Mouse (Mus musculus) lung, postnatal 4 days (tissue): ENCODE results near the gene Cdan1.
"Not testable (repeated sequence)": the region's sequence is repeated elsewhere in the genome, so short reads cannot be mapped to it uniquely, and the experiment has no call there.

Source experiments
- DNase-seq, 2 experiments: peaks; one replicate each; pipeline ENCODE4 v3.0.0; 2021

Cdan1 gene

GRCm38 (mm10) chr2:120731877-120732530 is 117.9 kb downstream of the Cdan1 start:
- no peak for DNase-seq

DNA sequence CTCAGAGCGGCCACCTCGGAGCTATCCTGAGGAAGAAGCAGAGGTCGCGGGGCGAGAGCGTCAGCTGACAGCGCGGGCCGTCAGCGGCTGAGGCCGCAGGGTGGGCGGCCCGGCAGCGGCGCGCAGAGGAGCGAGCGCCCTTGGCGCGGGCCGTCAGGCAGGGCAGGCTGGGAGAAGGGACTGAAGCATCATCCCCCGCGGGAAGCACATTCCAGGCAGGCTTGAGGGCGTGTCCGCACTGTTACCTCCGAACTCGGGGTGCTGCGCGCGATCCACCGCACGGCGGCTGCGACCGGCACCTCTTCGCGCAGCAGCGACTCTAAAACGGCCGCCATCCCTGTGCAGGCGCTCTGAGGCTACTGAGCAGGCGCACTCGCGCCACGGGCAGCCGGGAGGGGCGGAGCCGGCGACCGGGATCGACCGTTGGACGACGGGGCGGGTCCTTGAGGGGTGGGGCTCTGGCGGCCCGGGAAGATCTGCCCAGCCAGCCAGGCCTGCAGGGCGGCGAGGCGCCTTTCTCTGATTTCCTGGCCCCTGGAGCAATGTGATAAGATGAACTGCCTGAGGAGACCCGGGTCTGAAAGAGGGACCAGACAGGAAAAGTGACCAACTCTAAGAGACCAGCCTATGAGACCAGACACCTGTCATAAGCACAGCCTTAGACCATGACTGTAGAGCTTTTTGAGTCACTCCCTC is 118.6 kb downstream of the Cdan1 start:
- DNase-seq: peak; percentile 96

DNA sequence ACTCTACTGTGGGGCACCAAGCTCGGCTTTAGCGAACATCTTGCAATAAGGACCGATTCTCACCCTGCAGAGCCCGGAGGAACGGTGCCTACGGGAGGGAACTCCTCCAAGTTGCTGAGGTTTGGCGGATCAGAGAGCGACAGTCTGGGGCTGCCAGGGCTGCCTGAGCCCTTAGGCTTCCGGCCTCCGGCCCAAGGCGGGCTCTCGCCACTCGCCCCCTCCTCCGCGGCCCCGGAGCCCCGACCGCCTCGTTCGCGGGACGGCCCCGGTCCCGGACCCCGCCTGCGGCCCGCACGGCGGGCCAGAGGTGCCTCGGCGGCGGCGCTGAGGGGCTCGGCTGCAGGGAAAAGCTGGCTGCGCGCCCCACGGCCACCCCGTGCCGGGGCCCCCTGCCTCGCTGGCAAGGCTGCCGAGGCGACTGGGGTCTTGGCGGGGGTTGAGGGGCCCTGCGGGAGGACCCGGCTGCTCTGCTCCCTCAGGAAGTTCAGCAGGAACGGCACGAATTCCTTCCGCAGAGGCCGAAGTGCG is 119.2 kb downstream of the Cdan1 start:
- no peak for DNase-seq

DNA sequence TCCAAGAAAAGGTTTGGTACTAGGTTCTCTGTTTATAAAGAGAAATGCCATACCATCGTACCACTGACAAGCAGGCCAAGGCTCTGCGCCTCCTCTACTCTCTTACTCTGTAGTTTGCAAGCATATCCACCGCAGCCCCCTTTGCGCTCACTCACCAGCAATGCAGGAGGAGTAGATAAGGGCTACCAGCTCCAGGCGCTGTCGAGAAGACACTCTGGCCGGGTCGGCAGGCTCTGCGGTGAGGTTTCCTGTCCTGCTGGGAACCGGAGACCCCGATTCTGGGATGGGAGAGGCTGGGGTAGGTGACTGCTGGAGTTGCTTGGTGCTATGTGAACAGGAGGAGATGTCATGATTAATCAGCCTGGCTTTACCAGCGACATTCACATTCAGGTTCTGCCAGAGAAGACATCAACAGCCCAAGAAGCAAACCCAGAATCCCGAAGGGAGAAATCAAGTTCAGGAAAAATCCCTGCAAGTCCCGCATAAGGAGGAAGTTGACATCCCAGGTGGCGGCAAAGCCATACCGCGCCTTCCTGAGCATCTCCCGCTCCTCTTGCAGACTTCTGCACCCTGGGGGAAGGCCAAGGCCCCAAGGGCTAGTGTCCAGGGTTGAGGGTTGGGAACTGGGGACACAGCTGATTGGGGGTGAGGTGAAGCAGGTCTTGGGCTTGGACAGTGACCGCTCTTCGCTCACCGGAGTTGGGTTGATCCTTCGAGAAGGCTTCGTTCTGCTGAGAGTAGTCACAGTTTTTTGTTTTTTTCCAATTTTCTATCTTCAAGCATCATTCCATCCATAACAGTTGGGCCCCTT is 119.9 kb downstream of the Cdan1 start:
- no peak for DNase-seq

DNA sequence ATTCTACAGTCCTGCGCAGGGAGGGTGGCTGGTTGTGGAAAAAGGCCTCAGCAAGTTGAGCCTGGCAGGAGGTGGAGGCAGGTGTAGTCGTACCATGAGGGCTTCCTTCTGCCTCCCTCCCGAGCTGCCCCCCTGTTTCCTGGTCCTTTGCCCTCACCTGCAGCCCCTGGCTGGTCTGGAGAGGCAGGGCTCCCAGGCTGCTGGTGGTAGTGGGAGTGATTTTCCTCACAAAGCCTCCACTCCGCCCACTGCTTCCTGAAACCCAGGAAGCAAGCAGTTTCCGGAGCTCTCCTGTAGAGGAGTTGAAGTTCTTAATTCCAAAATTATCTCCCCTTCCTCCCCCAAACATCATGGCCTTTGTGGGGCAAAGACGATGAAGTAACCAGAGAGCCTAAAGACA is 125.8 kb downstream of the Cdan1 start:
- DNase-seq: no peak

DNA sequence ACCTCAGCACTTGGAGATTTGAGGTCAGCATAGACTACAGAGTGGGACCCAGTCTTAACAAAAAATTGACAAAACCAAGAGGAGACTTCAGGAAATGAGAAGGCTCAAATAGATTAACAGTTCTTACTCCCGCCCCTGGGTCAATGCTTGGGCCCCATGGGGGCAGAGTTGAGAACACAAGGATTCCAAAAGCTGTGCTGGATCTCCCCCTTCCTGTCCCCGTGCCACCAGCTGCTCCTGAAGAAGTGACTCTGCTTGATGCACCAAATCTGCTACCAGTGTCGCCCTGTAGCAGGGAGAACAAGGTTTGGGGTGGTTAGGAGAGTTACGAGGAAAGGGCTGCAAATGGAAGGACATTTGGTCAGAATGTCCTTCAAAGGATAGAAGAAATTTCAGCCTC is 126.3 kb downstream of the Cdan1 start:
- no peak for DNase-seq

DNA sequence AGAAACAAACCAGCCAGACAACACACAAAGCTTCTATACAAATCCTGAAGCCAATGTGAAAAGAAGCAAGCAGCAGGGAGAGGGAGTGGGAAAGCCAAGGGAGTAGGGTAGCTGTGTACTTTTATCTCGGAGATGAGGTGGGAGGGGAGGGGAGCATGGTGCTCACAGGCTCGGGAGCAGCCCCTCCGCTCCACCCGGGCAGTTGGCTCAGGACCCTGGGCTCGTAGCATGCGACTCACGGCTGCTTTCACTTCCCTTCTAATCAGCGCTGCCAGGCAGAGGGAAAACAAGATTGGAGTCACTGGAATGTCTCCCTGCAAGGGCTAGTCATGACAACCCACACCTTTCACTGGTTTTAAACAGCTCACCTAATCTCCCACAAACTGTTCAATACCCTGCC is 127.4 kb downstream of the Cdan1 start:
- DNase-seq: no peak

DNA sequence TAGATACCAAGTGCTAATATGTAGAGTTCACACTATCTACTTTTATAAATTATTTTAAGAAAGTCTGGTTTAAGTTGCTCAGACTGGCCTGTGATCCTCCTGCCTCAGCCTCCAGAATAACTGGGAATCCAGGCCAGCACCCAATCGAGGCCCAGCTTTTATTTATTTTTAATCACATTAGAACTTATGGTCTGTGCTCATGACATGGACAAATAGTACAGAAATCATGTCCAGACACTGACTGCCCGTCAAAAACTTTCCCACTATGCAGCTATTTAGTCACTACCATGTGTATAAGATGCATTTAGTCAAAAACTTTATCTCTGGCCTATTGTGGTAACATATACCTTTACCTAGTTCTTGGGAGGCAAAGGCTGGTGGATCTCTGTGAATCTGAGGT is 128.0 kb downstream of the Cdan1 start:
- no peak for DNase-seq

DNA sequence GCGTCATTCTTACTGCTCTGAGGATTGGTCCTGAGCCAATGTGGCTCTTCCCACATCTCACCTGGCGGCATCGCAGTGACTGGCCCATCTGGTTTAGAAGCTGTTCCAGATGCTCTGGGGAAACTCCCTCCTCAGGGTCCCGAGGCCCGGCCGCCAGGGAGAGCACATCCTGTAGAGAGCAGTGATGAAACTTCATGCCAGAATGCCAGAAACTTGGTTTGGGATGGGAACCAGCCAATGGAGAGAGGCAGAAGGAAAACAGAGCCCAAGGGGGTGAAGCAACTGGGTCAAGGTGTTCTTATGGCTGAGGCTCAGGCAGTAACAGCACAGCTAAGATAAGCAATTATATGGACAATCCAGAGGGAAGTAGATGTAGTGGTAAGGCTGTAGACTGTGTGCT is 129.1 kb downstream of the Cdan1 start:
- no peak for DNase-seq

- no peak for DNase-seq
These were observed 131.4 kb downstream of the Cdan1 start for GRCm38 (mm10) chr2:120718496-120718895.

DNA sequence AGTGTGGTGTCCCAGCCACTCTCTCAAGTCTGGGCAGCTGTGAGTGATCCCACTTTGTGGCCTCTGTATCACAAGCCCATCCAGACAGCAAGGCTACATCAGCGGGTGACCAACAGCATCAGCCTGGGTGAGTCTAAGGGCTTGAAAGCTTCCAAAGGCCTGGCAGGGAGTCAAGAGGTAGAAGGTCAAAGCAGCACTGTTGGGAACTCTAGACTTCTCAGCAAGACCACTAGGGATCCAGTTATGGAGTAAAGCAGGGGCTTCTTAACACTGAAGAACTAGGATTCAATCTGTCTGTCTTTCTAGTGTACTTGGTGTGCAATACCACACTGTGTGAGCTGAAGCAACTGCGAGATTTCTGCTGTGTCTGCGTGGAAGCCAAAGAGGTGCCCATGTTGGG is 136.5 kb downstream of the Cdan1 start:
- no peak for DNase-seq

- no peak for DNase-seq
These were observed 139.0 kb downstream of the Cdan1 start for GRCm38 (mm10) chr2:120710948-120711347.

GRCm38 (mm10) chr2:120710154-120710553 is 139.8 kb downstream of the Cdan1 start:
- no peak for DNase-seq

DNA sequence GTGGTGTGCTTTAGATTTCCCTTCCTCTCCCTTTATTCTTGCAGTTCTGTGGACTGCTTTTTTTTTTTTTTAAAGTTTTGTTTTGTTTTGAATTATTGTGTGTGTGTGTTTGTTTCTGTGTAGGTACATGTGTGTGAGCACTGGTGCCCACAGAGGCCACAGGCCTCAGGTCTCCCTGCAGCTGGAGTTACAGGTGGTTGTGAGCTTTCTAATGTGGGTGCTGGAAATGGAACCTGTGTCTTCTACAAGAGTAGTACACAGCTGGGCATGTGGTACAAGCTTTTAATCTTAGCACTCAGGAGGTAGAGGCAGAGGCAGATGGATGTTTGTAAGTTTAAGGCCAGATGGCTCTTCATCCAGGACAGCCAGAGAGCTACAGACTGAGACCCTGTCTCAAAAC is 142.9 kb downstream of the Cdan1 start:
- no peak for DNase-seq

DNA sequence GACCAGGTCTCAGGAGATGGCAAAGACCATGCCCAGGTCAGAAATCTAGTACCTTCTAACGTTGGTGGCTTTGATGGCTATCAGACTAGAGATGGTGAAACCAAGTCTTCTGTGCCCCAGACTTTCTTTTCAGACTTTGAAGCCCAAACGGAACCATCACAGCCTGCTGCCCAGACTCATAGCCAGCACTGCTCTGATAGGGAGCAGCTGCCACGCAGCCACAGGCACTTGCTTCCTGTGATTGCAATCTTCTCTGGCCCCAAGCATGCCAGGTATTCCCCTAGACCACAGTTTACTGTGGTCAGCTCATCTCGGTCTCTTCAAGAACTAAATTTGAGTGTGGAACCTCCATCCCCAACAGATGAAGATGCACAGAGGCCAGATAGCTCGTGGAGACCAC is 147.3 kb downstream of the Cdan1 start:
- DNase-seq: no peak

GRCm38 (mm10) chr2:120700379-120700885 is 149.5 kb downstream of the Cdan1 start:
- DNase-seq: no peak

DNA sequence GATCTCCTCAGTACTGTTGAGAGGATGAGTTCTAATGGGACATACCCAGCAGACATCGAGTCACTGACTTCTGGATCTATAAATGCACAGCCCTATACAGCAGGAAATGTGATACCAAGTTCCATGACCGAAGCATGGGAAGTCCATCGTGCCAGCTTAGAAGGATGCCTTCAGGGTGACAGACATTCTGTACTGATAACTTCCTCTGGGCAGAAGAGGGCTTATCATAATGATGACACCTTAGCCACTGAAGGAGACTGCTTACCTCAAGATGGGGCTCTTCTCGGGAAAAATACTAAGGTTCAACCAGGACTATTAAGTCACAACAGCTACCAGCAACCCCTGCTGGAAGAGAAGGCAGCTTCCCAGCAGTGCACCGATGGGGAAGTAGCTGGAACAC is 152.2 kb downstream of the Cdan1 start:
- DNase-seq: no peak

GRCm38 (mm10) chr2:120681151-120681550 is 168.8 kb downstream of the Cdan1 start:
- not testable (repeated sequence) for DNase-seq

- DNase-seq: peak in 1 of 2 experiments; percentile 34
These were observed 179.7 kb downstream of the Cdan1 start for GRCm38 (mm10) chr2:120670253-120670652.

DNA sequence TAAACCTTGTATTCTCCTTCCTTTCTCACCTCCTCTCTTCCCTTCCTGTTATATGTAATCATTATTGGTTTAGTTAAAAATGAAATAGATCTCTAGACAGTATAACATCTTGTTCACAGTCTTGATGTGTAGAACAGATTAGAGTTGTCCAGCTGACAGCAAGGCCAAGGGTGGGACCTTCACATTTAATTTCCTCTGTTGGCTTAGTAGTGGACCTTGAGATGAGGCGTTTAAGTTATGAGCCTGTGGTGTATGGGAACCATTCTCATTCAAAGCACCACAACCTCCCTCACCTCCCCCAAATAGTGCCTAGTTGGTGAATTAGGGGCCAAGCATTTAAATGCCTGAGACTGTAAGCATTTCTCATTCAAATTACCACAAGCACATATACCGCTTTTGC is 182.5 kb downstream of the Cdan1 start:
- DNase-seq: no peak
